Mouse (Mus musculus) kidney, postnatal 4 days (tissue): ENCODE measurements around the gene Plxnd1.
A peak's percentile ranks its signal among the peaks of the same experiment; 100 is the strongest.

ENCODE experiments used
- DNase-seq, 2 experiments: peaks; one replicate each; pipeline ENCODE4 v3.0.0; 2021; ENCODE audit warnings: mixed read lengths in 2 of 2

Plxnd1 gene

DNA sequence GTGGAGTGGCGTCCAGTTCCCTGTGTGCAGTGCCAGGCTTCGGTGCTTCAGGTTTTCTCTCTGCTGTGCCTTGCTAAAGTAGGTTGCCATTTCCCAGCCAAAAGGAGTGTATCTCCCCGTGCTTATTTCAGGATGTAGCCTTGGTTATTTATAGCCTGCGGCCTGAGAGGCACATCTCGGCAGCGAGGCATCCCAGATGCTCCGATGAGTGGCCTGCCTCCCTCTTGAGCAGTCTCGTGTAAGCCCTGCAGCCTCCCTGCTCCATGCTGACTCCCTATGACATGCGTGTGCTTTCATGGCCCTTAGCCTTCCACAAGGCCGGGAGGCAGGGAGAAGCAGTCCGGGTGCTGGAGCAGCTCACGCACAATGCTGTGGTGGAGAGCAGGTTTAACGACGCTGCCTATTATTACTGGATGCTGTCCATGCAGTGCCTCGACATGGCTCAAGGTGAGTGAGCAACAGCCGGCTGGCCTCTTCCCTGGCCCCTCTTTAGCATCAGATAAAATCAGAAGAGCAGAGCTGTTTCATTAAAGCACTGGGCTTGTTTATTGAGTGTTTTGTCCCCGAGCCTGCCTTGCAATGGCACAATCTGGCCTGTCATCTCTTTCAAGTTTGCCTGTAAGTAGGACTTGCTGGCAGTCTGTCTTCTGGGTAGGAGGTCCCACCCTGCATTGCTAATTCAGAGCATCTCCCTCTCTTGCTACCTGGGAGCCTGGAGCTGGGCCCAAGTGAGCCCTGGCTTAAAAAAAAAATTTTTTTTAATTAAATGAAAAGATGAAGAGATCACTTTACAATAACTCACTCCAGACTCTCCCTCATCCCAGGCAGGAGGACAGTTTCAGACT is 79.0 kb downstream of the Plxnd1 start:
- peak; percentile 28 to 54 for DNase-seq

GRCm38 (mm10) chr6:115914511-115915202 is 80.1 kb downstream of the Plxnd1 start:
- no peak for DNase-seq

DNA sequence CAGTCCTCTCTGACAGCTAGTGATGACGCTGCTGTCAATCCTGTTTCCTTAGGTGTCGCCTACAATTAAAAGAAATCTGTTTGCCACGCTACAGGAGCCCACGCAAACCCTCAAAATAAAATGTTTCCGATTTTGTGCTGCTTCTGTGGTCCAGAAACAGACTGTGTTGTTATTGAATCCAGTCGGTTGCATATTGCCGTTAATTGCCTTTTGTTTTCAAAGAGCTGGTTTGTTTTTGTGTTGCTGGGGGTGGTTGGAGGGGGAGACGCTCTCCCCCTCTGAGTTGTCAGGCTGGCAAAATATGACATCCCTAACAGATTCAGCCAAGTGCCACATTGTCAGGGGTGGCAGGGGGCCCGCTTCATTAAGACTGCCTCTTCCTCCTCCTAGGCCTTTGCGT is 81.3 kb downstream of the Plxnd1 start:
- no peak for DNase-seq

DNA sequence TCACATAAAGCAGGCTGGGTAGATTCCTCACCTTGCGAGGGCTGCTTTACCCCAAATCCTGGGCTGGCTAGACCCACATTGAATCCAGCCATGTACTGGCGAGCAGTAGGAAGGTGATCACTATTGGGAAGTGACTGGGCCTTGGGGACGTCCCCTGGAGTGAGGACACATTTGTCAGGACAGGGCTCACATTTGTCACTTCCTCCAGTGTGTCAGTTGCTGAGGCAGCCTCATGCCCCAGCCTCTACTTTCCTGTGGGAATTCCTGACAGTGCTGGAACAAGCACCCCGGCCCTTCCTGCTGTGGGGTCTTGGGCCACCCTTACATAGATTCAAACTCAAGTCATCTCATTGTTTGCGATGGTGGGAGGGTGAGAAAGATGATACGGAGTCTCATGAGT is 83.0 kb downstream of the Plxnd1 start:
- no peak for DNase-seq

DNA sequence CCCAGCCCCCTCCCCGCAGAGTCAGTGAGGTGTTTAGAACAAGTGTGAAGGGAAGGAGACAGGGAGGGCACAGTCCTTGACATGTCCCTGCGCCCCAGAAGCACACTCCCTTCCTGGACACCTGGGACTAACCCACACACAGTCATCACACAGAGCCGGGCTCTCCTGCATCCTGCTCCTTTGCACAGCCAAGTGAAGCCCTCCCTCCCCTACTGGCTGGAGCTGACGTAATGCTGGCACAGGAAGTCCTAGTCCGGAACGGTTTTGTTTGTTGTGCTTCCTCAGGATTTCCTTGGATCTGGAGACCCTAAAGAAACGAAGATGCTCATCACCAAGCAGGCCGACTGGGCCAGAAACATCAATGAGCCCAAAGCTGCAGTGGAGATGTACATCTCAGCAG is 84.9 kb downstream of the Plxnd1 start:
- DNase-seq, result peak; percentile 69 to 81

DNA sequence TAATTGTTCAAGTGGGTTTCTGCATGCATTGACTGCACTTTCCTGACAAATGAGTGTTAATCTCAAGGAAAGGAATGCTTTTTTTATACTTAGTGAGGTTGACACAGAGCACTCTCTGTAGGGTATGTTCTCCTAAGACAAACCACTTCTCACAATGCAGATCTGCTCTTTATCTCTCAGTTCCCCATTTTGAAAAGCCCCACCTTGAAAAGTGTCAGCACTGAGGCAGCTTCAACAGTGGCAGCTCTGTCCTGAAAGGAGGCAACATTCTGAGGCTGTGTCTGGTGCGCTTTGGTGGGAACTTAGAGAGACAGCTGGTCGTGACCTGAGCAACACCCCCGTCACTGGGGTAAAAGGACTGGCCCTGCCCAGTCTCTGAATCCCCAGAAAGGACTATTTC is 85.8 kb downstream of the Plxnd1 start:
- DNase-seq, result no peak

GRCm38 (mm10) chr6:115908421-115908982 is 86.3 kb downstream of the Plxnd1 start:
- DNase-seq, result no peak

DNA sequence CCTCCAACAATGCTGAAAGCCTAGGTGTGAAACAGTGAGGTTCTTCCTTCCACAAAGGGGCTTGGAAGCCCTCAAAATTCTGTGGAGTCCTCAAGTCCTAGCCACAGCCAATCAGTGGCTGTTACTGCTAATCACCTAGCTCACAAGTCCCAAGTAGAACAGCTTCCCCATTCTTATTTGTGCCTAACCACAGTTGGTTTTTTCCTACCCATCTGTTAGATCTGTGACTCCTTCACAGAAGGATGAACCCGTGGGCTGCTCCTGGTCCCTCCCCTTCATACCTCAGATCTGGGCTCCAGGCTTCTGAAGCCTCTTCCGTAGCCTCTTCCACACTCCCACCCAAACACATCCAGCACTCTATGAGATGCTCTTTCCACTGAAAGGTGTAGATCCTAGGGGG is 87.9 kb downstream of the Plxnd1 start:
- no peak for DNase-seq

GRCm38 (mm10) chr6:115906455-115906854 is 88.3 kb downstream of the Plxnd1 start:
- DNase-seq, result no peak

- no peak for DNase-seq
These were observed 89.2 kb downstream of the Plxnd1 start for GRCm38 (mm10) chr6:115905568-115905967.
